Mouse (Mus musculus): Measurements from ENCODE around the gene A230050P20Rik. TPM values are rescaled to one million over a fixed set of nuclear protein-coding genes. Genes with fewer than 3 reads are reported as not detected.

Gene A230050P20Rik
- polyA plus RNA-seq, 1 experiment from 2014 or later: 1.2 TPM

Small RNA genes within 50 kb of the gene (microRNA-seq; reads per million reads assigned to microRNA genes)
- 1.8 reads per million for gene Mir7081

Other genes with a start within 250 kb of the A230050P20Rik start
- gene Ubl5, start 225.8 kb upstream of the A230050P20Rik start, polyA plus RNA-seq (2014; fragmentation: Nextera tagmentation; extraction: Ambion mirVana): 379 and 389 TPM in 2 replicates
- 11.7 and 14.1 TPM in 2 replicates for gene Fbxl12, start 223.9 kb upstream of the A230050P20Rik start, polyA plus RNA-seq (2014; fragmentation: Nextera tagmentation; extraction: Ambion mirVana)
- 65.0 and 66.4 TPM in 2 replicates for gene Pin1, start 216.5 kb upstream of the A230050P20Rik start, polyA plus RNA-seq (2014; fragmentation: Nextera tagmentation; extraction: Ambion mirVana)
- gene Olfm2, start 122.3 kb upstream of the A230050P20Rik start, polyA plus RNA-seq (2014; fragmentation: Nextera tagmentation; extraction: Ambion mirVana): 2.6 and 3.8 TPM in 2 replicates
- 0.21 TPM in 1 of 2 replicates, not detected in the other for gene Col5a3, start 53.6 kb upstream of the A230050P20Rik start, polyA plus RNA-seq (2014; fragmentation: Nextera tagmentation; extraction: Ambion mirVana)
- gene Rdh8, start 50.1 kb upstream of the A230050P20Rik start, polyA plus RNA-seq (2014; fragmentation: Nextera tagmentation; extraction: Ambion mirVana): not detected in 2 replicates
- gene Angptl6, start 11.1 kb downstream of the A230050P20Rik start, polyA plus RNA-seq (2014; fragmentation: Nextera tagmentation; extraction: Ambion mirVana): 2.6 TPM in 2 replicates
- 83.9 and 87.3 TPM in 2 replicates for gene Ppan, start 19.5 kb downstream of the A230050P20Rik start, polyA plus RNA-seq (2014; fragmentation: Nextera tagmentation; extraction: Ambion mirVana)
- gene Eif3g, start 30.0 kb downstream of the A230050P20Rik start, polyA plus RNA-seq (2014; fragmentation: Nextera tagmentation; extraction: Ambion mirVana): 377 and 383 TPM in 2 replicates
- gene Dnmt1, start 91.2 kb downstream of the A230050P20Rik start, polyA plus RNA-seq (2014; fragmentation: Nextera tagmentation; extraction: Ambion mirVana): 95.7 and 95.8 TPM in 2 replicates
- 46.5 and 52.8 TPM in 2 replicates for gene S1pr2, start 108.1 kb downstream of the A230050P20Rik start, polyA plus RNA-seq (2014; fragmentation: Nextera tagmentation; extraction: Ambion mirVana)
- 163 and 169 TPM in 2 replicates for gene Mrpl4, start 134.1 kb downstream of the A230050P20Rik start, polyA plus RNA-seq (2014; fragmentation: Nextera tagmentation; extraction: Ambion mirVana)
- 5.5 and 8.3 TPM in 2 replicates for gene Icam1, start 147.3 kb downstream of the A230050P20Rik start, polyA plus RNA-seq (2014; fragmentation: Nextera tagmentation; extraction: Ambion mirVana)
- 3.6 and 5.3 TPM in 2 replicates for gene Icam4, start 160.7 kb downstream of the A230050P20Rik start, polyA plus RNA-seq (2014; fragmentation: Nextera tagmentation; extraction: Ambion mirVana)
- not detected in 2 replicates for gene Icam5, start 163.4 kb downstream of the A230050P20Rik start, polyA plus RNA-seq (2014; fragmentation: Nextera tagmentation; extraction: Ambion mirVana)
- gene Zglp1, start 198.5 kb downstream of the A230050P20Rik start, polyA plus RNA-seq (2014; fragmentation: Nextera tagmentation; extraction: Ambion mirVana): 1.4 and 2.4 TPM in 2 replicates
- 0.27 and 0.52 TPM in 2 replicates for gene Gm49373, start 204.5 kb downstream of the A230050P20Rik start, polyA plus RNA-seq (2014; fragmentation: Nextera tagmentation; extraction: Ambion mirVana)
- 57.5 and 60.1 TPM in 2 replicates for gene Fdx1l, start 205.0 kb downstream of the A230050P20Rik start, polyA plus RNA-seq (2014; fragmentation: Nextera tagmentation; extraction: Ambion mirVana)
- 4.1 TPM in 2 replicates for gene Gm38431, start 223.4 kb downstream of the A230050P20Rik start, polyA plus RNA-seq (2014; fragmentation: Nextera tagmentation; extraction: Ambion mirVana)
- 99.1 and 104 TPM in 2 replicates for gene Raver1, start 223.4 kb downstream of the A230050P20Rik start, polyA plus RNA-seq (2014; fragmentation: Nextera tagmentation; extraction: Ambion mirVana)